Mouse (Mus musculus): ENCODE data around the gene Fgfr2.
A peak's percentile ranks its signal among the peaks of the same experiment; 100 is the strongest.

Gene Fgfr2

DNA sequence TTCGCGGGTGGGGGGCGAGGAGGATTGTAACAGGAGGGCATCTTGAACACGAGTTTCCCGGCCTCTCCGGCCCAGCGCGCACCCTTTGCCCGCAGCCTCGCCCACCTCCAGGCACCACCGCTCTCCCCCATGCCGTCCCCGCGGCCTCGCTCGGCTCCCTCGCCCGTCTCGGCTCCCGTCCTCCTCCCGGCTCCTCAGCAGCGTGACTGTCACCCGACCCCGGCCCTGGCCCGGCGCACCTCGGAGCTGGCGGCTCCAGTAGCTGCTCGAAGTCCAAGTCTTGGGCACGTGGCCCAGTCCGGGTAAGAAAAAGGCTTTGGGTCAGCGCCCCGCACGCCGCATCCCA is 1760.9 kb downstream of the Fgfr2 start:
- no peak for DNase-seq

DNA sequence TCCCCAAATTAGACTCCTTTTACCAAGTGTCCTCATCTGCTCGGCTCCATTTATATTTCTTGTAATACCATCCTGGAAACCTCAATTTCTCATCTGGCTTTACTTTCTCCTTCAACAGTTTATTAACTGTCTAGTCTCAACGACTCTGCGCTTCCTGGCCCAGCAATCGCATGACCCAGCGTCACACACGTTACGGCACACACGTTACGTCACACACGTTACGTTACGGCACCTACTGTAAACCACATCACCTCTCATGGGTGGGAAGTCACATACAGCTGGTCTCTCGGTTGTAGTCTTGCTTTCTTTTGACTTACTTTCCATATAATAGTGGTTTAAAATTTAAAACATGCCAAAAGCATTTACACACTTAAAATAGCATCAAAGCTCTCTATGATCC is 1767.0 kb downstream of the Fgfr2 start:
- no peak for DNase-seq

DNA sequence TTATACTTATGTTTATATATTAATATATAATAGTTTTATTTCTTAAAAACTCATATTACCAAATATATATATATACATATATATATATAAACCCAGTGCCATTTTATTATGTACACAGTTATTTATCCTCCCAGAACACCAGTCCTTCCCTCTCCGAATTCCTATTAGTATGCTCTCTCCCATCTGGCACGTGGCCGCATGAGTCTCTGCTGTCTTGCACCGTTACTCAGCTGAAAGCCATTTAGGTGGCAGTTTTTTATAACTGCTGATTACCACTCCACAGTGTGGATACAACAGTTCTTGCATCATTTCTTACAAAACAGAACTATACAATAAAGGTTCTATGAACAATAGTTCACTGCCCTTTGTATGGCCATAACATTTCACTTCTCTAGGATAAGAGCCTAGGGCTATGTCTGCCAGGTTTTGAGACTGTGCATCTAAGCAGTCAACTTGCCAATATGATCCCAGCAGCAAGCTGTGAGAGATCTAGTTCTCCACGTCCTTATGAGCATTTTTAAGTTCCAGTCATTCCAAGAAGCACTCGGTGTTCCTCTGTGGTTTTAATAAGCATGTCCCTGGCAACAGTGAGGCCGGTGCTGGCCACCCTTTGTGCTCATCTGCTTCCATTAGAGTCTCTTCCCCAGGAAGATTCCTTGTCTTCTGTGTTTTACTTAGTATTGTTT is 1777.2 kb downstream of the Fgfr2 start:
- peak; percentile 19 to 53 for DNase-seq

DNA sequence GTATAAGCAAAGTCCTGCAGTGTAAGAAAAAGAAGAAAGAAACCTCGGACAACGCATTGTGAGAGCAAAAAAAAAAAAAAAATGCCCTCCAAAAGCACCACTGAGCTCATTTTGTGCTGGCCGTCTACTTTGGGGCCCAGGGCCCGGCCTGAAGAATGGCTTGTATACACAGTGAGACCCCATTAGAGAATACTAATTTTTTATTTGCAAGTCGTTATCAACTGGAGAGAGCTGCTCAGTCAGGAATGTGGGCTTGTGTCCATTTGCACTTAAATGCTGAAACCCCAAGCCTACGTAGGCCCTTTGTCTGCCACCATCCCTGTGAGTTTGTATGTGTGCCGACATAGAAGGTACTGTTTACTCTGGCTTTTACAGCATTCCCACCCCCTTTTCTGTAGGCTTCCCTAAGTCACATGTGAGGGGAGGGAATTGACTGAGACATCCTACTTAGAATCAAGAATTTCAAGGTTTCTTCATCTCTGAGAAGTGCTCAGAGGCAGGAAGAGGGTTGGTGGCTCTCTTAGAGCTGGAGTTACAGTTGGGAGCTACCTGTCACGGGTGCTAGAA is 1785.6 kb downstream of the Fgfr2 start:
- DNase-seq, result no peak

DNA sequence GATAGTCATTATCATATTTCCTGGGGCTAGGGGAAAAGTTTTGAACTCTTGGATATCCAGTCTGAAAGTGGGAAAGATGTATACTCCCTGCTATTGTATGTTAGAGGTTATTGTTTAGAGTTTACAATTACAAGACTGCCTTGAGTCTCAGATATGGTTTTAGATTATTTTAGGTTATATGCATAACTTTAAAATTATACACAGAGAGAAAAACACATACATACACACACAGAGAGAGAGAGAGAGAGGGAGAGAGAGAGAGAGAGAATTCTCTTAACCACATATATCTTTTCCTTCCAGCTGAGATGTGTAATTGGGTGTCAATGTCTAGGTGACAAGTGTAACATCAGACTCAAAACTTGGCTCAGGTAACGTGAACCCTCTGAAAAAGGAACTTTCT is 1789.6 kb downstream of the Fgfr2 start, which contains the start of gene Fam24a:
Fam24a (plus strand) TSS at position 301 of the 400 bp plus-strand sequence.
- no peak for DNase-seq

DNA sequence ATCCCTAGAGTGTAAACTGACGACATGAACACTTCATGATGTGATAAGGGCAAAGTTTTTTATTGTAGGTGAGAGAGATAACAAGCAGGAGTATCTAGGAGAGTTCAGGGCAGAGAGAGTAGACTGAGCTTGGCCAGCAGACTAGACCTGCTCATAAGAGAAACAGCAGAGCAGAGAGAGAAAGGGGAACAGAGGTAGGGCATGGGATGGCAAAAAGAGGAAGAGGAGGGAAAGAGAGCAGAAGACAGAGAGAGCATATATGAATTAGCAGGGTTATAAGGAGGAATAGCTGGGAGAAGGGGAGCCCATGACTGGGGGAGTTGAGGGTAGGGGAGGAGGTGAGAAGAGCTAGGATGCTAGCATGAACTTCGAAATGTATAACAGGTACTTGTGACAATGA is 1791.5 kb downstream of the Fgfr2 start:
- no peak for DNase-seq

DNA sequence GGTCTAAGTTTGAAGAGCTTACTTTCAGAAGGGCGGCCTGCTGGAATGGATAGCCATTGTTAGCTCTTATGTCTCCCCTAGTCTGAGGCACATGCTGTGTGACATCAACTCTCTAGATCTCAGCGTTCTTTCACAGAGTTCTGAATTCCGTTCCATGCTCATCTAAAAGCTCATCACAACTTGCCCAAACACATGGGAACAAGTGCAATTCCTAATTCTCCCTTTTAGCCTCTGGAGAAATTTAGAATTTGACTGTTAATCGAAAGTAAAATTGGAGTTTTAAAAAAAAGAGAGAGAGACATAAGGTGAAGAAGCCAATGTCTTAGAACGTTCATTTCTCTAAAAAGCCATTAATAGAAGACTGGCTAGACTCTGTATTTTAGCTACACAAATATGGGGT is 1793.7 kb downstream of the Fgfr2 start, which contains the start of gene Fam24b:
Fam24b (minus strand) TSS at position 101 of the 400 bp plus-strand sequence.
- DNase-seq, result no peak

DNA sequence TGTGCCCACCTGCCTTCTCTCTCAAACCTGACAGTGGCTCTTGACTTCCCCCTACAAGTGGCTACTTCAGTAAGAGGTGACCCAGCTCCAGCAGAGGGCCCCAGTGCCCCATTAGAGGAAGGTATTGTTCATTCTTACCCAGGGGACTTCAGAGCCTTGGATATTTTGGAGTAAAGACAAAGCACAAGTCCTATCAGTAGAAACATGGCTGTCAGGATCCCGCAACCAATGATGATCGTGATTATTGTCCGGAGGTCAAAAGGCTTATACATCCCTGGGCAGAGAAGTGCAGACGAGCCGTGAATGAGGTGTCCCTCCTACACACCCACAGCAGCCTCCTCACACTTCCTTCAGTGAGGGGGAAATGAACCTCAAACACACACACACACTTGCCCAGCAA is 1796.1 kb downstream of the Fgfr2 start:
- no peak for DNase-seq

DNA sequence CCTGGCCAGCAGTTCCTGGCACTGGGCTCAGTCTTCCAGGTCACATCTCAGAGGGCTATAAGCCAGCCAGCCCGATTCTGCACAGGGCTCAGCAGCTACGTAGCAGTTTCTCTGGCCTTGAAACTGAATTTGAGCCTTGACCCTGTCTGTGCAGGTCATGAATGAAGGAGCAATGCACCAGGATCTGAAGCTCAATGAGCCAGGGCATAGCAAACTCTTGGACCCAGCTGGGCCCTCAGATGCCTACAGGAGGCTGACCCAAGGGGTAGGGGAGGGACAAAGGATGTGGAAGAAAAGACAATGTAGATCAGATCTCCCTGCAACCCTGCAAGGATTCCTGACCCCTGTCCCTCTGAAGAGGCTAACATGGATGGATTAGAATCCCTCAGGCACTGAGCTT is 1801.0 kb downstream of the Fgfr2 start, which contains the start of gene Cuzd1:
Cuzd1 (minus strand) TSS at position 101 of the 400 bp plus-strand sequence.
- no peak for DNase-seq

DNA sequence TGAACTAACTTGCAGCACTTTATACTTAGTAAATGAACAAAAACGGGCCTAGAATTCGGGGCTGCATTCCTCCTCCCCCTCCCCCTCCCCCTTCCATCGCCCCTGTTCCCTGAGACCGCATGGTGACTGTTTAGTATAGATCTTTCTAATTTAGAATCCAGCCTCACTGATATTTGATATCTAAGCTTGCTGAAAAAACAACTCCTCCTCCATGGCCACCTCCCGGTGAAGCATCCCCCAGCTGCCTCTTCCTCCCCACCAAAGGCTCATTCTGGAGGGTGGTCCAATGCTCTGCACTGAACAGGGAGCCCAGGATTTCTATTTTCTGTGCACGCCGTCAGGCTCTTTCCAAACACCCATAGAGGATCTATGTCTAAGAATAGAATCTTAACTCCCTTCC is 1804.8 kb downstream of the Fgfr2 start:
- DNase-seq, result no peak

DNA sequence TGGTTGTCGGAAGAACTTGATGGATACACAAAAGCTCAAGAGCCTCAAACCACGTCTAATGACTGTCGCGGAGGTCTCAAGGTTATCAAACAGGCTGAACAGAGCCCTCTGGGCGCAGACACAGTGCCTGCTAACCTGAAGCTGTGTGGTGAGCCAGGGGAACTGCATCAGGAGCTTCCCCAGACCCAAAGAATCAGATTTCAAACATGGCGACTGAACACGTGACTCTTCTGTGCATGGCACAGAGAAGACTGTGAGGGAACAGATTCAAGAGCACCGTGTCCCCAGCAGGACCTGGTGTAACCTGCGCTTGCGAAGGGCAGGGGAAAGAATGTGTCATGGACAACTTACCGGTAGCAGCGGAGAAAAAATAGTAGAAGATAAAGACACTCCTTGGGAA is 1805.6 kb downstream of the Fgfr2 start:
- no peak for DNase-seq

DNA sequence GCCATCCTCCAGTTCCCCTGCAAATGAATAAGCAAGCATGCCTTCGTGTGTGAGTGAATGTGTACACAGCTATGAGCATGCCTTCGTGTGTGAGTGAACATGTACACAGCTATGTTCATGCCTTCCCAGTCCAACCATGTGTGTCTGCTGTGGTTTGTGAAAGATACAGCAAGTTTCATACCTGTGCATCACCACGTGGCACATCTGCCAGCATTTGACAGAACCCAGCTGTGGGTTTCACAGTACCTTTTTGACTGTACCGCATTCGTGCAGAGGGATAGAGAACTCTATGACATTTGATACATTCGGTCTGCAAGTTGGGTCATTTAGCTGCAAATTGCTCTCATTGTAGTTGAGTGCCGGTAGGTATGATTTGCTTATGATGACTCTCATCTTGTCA is 1808.7 kb downstream of the Fgfr2 start:
- DNase-seq, result no peak

DNA sequence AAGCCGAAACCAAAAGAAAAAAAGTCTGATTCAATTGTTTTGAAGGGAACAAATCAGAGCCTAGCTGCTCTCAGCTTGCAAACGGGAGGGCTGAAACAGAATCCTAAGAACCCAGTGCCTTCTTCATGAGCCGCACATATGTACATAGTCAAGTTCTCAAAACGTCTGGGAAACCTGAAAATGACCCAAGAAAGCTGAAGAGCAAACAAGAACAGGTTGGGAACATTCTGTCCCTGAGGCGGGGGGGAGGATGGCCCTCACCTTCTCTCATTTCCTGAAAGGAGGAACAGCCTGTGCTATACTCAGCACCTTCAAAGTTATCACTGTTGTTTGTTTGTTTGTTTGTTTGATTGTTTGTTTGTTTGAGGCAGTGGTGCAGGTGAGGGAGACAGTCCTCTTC is 1816.4 kb downstream of the Fgfr2 start:
- no peak for DNase-seq

DNA sequence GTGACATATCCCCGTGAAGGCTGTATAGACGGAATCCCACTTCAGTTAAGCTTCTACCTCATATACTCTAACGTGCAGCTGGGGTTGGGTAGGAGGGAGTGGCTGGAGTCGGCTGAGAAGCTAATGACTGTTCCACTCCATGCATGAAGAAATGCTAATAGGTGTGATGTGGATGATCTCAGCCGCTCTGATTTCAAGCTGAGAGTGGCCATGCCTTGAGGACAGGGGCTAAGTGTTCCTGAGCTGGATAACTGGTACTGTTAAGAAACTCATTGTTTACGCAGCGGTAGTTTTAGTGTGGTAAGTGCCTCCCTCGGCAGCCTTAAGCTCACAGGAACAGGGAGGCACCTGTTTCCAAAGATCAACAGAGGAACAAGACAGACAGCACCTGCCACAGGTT is 1819.8 kb downstream of the Fgfr2 start:
- DNase-seq, result no peak

DNA sequence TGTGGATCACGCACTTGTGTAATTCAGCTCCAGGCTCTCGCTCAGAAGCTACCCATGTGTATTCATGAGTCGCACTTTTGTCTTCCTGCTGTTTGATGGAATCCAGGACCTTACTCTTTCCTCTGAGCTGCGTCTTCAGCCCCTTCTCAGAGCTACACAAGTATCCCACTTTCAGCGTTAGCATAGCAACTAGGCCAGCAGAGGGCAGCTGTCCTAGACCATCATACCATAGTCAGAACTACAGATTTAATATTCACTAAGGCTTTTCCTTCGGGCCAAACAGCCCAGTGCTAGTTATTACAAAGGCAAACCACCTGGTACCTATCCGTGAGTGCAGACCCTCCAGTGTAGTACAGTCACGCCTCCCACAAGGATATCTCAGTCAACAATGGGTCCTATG is 1826.0 kb downstream of the Fgfr2 start:
- DNase-seq, result no peak

DNA sequence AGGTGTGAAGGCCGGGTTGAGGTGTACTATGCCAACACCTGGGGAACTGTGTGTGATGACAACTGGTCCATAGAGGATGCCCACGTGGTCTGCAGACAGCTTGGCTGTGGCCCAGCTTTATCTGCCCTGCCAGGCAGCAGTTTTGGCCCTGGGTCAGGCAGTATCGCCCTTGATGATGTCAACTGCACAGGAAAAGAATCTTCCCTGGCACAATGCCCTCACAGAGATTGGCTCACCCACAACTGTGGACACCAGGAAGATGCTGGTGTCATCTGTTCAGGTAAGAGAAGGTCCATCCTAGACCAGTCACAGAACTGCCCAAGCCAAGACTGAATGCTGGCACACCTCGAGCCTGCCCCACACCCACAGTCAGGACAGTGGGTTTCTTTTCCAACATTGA is 1857.3 kb downstream of the Fgfr2 start:
- peak in 1 of 2 experiments; percentile 4 for DNase-seq

DNA sequence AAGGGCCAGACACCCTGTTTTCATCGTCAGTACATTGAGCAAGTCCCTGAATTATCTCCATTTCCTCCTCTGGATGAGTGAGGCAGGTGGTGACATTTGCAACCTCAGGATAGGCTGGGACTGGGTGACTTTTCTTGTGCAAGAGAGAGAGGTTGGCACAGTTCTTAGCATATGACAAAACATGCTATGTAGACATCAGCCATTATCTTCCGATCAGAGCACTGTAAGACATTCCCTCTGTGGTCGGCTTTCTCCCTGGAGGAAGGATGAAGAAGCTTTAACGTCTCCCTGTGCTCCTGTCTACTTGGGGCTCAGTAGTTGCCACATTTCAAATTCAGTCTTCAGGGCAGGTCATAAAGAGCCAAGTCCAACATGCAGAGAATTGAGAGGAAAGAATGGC is 1858.9 kb downstream of the Fgfr2 start:
- DNase-seq, result no peak

DNA sequence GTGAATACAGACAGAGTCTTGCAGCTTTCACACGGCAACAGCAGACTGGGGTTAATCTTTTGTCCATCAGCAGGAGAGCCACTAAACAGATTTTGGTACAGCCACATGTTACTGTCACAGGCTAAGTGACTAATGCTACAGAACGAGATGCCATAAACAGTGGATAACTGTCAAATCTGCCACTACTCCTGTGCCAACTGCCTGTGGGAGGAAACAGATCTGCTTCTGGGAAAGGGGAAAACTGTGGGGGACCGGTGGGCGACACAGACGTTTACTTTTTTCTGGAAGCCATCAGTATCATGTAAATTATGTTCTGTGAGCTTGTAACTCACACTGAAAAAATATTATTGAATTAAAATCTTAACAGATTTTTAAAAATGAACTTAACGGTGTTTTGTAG is 1862.2 kb downstream of the Fgfr2 start:
- DNase-seq, result no peak

DNA sequence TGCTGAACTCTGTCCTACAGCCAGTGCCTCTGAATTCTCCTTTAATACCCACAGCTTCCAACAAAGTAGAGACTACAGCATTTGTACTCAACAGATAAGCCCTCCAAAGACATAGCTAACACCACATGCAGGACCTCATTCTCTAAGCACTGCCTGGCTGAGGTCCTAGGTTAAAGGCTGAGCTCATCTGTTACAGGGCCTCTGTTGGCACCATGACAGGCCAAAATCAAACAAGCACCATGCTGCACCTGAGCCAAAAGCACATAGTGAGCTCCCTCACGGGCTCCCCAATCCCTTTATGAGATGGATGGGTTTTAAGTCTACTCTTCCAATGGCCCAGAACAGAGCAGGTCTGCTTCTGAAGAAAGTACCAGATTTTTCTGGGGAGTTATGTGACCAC is 1865.8 kb downstream of the Fgfr2 start:
- no peak for DNase-seq

DNA sequence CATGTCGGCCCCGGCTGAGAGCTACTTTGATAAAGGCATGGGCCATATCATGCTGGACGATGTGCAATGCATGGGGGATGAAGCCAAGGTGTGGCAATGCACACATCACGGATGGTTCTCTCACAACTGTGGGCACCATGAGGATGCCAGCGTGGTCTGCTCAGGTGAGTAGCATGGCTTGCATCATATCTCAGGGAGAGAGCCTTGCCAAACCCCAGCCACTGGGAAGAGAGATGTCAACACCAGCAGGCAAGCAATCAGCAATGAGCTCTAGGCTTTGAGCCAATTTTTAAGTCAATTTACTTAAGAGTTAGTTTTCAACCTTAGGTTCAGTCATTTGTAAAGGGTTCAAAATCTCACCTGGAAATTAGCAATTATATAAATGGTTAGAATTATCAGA is 1866.3 kb downstream of the Fgfr2 start:
- no peak for DNase-seq

DNA sequence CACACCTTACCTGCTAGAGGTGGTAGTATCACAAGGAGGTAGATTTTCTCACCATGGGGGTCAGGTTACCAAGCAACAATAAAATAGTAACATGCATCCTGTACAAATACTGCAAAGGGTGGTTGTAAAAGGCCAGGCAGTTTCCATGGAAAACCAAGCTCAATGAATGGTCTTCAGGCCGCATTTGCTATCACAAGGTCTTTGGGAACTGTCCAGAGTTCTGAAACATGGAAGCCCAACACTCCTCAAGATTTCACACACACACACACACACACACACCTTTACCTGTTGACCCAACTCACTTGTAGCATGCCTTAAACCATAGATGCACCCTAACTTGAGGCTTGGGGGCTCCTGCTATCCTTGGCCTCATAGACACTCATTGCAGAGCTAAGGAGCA is 1878.2 kb downstream of the Fgfr2 start:
- DNase-seq, result no peak

DNA sequence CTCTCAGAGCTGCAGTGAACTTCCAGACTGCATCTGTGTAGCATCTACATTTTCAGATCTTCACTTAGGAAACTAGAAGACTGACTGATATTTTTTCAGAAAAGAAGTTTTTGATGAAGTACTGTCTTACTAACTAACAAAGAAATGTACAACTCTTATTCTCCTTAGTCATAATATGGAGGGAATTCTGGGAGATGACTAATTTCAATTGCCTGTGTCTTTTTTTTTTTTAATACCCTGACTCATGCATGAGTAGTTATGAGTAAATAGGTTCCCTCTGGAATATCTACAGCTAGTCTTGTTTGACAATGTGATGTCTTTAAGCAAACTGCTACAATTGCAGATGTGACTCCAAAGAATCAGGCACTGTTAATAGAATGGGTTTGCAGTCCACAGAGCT is 1887.1 kb downstream of the Fgfr2 start:
- DNase-seq, result no peak

DNA sequence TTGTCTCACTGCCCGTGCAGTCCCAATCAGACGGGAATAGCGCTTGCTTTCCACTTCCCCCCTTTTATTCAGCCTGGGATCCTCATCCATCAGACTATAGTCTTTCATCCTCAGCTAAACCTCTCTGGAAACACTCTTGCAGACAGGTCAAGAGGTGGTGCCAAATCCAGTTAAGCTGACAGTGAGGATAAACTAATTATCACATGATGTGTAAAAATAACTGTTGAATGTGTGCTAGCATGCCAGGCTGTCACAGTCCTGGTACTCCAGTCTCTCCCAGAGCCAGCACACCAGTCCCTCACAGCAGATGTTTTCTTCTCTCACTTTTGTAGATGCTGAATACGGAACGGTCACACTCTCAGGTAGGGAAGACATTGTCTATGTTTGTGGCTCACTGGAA is 1900.1 kb downstream of the Fgfr2 start:
- DNase-seq, result no peak

DNA sequence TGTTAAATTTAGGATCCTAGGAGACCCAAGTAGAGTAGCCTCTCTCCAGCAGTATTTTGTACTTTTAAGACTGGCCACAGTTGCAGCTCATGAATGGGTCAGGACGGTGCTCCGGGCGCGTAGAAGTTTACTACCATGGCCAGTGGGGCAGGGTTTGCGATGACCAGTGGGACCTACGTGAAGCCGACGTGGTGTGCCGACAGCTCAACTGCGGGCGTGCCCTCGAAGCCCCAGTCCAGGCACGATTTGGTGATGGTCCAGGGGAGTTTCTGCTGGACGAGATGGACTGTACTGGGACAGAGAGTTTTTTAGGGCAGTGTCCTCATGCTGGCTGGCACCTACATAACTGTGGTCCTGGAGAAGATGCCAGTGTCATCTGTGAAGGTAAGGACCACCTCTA is 1935.2 kb downstream of the Fgfr2 start:
- DNase-seq, result no peak

DNA sequence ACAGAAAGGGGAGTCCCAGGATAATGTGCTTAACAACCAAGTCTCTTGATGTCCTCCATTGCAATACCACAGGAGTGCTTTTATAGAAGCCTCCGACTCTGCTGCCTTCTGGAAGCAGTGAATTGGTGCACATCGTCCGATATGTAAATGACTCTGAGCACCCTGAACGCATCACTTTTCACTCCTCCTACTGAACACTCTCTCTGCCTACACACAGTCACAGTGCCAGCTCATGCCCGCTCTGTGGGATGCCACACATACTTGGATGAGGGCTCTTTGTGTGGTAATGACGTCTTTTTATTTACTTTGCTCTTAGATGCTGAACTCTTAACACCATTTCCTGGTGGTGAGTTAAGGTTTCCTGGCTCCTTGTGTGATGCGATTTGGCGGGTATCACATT is 1936.1 kb downstream of the Fgfr2 start:
- no peak for DNase-seq
